Mouse (Mus musculus): Measurements from ENCODE around the gene Tpd52l2. TPM values are rescaled to one million over a fixed set of nuclear protein-coding genes. Genes with fewer than 3 reads are reported as not detected.
A peak's percentile ranks its signal among the peaks of the same experiment; 100 is the strongest.

Tpd52l2 gene
- total RNA-seq (2017): 87.5 to 134 TPM (median 104 TPM) in 3 replicates

- ATAC-seq (replicated peaks; ENCODE audit: insufficient number of reproducible peaks, low FRiP score, low TSS enrichment, poor library complexity, severe bottlenecking): peak; percentile 88
These were observed at the start of gene Tpd52l2 for GRCm38 (mm10) chr2:181496831-181497547. Tpd52l2 (plus strand) TSS chr2:181497142.

GRCm38 (mm10) chr2:181452181-181452580, 44.8 kb upstream of the Tpd52l2 start:
- no peak for ATAC-seq (replicated peaks; ENCODE audit: insufficient number of reproducible peaks, low FRiP score, low TSS enrichment, poor library complexity, severe bottlenecking)

GRCm38 (mm10) chr2:181453274-181453673, 43.7 kb upstream of the Tpd52l2 start:
- ATAC-seq (replicated peaks; ENCODE audit: insufficient number of reproducible peaks, low FRiP score, low TSS enrichment, poor library complexity, severe bottlenecking): no peak

- no peak for ATAC-seq (replicated peaks; ENCODE audit: insufficient number of reproducible peaks, low FRiP score, low TSS enrichment, poor library complexity, severe bottlenecking)
These were observed 41.0 kb upstream of the Tpd52l2 start for GRCm38 (mm10) chr2:181455899-181456298.

GRCm38 (mm10) chr2:181457831-181458230, 39.1 kb upstream of the Tpd52l2 start:
- no peak for ATAC-seq (replicated peaks; ENCODE audit: insufficient number of reproducible peaks, low FRiP score, low TSS enrichment, poor library complexity, severe bottlenecking)

GRCm38 (mm10) chr2:181458411-181459152, 38.4 kb upstream of the Tpd52l2 start:
- no peak for ATAC-seq (replicated peaks; ENCODE audit: insufficient number of reproducible peaks, low FRiP score, low TSS enrichment, poor library complexity, severe bottlenecking)

- ATAC-seq (replicated peaks; ENCODE audit: insufficient number of reproducible peaks, low FRiP score, low TSS enrichment, poor library complexity, severe bottlenecking): no peak
These were observed 37.7 kb upstream of the Tpd52l2 start, which contains the start of gene Zbtb46 for GRCm38 (mm10) chr2:181459153-181459672. Zbtb46 (minus strand) TSS chr2:181459426.

GRCm38 (mm10) chr2:181459673-181460621, 37.0 kb upstream of the Tpd52l2 start:
- peak; percentile 29; the same call in 1 of the 2 replicates for ATAC-seq (replicated peaks; ENCODE audit: insufficient number of reproducible peaks, low FRiP score, low TSS enrichment, poor library complexity, severe bottlenecking)

- ATAC-seq (replicated peaks; ENCODE audit: insufficient number of reproducible peaks, low FRiP score, low TSS enrichment, poor library complexity, severe bottlenecking): no peak
These were observed 35.3 kb upstream of the Tpd52l2 start for GRCm38 (mm10) chr2:181461536-181462100.

GRCm38 (mm10) chr2:181462604-181463003, 34.3 kb upstream of the Tpd52l2 start:
- ATAC-seq (replicated peaks; ENCODE audit: insufficient number of reproducible peaks, low FRiP score, low TSS enrichment, poor library complexity, severe bottlenecking): no peak

GRCm38 (mm10) chr2:181463008-181463738, 33.8 kb upstream of the Tpd52l2 start:
- ATAC-seq (replicated peaks; ENCODE audit: insufficient number of reproducible peaks, low FRiP score, low TSS enrichment, poor library complexity, severe bottlenecking): no peak

GRCm38 (mm10) chr2:181465423-181465822, 31.5 kb upstream of the Tpd52l2 start:
- ATAC-seq (replicated peaks; ENCODE audit: insufficient number of reproducible peaks, low FRiP score, low TSS enrichment, poor library complexity, severe bottlenecking): no peak

- no peak for ATAC-seq (replicated peaks; ENCODE audit: insufficient number of reproducible peaks, low FRiP score, low TSS enrichment, poor library complexity, severe bottlenecking)
These were observed 26.7 kb upstream of the Tpd52l2 start for GRCm38 (mm10) chr2:181470285-181470684.

- no peak; the same call in 1 of the 2 replicates for ATAC-seq (replicated peaks; ENCODE audit: insufficient number of reproducible peaks, low FRiP score, low TSS enrichment, poor library complexity, severe bottlenecking)
These were observed 25.7 kb upstream of the Tpd52l2 start for GRCm38 (mm10) chr2:181471246-181471645.

- ATAC-seq (replicated peaks; ENCODE audit: insufficient number of reproducible peaks, low FRiP score, low TSS enrichment, poor library complexity, severe bottlenecking): no peak
These were observed 24.6 kb upstream of the Tpd52l2 start for GRCm38 (mm10) chr2:181472256-181472827.

- no peak for ATAC-seq (replicated peaks; ENCODE audit: insufficient number of reproducible peaks, low FRiP score, low TSS enrichment, poor library complexity, severe bottlenecking)
These were observed 13.8 kb upstream of the Tpd52l2 start for GRCm38 (mm10) chr2:181483120-181483519.

- peak; percentile 89 for ATAC-seq (replicated peaks; ENCODE audit: insufficient number of reproducible peaks, low FRiP score, low TSS enrichment, poor library complexity, severe bottlenecking)
These were observed 13.2 kb upstream of the Tpd52l2 start for GRCm38 (mm10) chr2:181483562-181484318.

Measured in monocyte, adult 5-6 weeks (primary cell).